Mouse (Mus musculus): ENCODE results near the gene Nploc4.

Nploc4 gene

DNA sequence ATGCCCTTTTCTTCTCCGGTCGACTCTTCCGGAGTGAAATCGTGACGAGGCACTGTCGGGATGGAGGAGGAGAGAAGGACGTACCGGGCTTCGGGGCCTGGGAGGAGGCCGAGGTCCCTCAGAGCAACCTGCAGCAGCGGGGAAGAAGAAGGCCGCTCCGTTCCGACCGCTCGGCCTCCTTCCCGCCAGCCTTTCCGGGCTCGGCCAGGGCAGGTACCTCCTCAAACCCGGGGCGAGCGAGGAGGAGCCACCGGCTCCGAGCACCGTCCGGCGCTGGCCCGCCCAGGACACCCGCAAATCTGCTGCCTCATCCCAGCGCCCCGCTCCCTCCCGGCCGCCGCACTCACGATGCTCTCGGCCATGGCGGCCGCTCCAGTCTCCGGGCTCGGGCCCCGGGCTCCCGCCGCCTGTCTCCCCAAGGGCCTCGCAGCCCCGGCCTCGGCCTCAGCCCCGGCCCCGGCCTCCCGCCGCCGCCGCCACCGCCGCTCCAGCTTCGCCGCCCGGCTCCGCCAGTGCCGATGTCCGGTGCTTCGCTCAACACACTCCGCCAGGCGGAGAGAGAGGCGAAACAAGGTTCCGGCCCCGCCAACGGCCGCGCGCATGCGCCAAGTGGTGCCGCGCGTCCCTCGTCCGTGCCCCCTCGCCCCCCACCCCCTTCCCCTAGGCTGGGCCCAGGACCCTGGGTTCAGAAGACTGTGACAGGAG is at the start of gene Nploc4:
Nploc4 (minus strand) TSS at position 557 of the 705 bp plus-strand sequence.
- peak; percentile 86 to 87 for DNase-seq (ENCODE audit: low spot score in 2 of 2)

DNA sequence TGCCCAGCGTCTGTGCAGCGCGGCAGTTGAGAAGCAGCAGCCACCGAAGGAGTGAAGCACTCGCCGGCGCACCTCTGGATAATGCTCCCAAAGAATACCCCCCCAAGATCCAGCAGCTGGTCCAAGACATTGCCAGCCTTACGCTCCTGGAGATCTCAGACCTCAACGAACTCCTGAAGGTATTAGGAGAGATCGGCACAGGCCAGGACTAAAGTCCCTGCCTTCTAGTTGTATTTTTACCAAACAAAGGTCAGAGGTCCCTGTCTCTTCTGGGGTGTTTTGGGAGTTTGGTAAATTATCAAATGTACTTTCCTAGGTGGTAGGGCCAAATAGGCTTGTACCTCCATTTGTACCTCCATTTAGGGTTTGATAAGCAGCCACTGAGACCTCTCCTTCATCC is 47.7 kb upstream of the Nploc4 start:
- DNase-seq (ENCODE audit: low spot score in 2 of 2) = no peak

DNA sequence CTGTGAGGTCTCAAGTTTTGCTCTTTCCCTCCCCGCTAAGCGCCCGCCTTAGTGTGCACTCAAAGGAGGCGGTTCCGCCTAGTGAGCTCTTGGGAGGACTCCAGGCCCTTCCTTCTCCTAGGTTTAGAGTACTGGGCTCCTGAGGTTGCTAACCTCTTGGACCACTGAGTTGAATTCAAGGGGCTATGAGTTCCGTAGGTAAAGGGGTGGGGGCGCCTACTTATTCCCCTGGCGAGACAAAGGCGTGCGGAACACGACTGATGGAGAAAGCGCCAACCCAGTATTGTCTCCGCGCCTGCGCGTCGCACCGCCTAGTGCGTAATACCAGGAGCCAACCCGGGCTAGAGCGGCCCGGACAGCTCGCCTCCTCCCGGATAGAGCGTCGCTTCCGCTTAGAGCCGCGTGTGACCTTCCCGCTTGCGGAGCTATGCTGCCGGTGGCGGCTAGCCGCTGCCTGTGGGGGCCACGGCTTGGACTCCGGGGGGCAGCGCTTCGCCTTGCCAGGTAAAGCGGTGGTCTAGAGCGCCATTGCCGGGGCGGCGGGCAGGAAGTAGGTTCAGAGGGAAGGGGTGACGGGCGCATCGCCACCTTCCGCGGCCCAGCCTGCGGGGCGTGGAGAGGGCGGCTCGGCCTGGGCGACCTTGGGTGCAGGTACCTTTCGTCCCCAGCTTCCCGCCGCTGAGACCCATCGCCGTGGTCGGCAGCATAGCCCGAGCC is 46.9 kb upstream of the Nploc4 start, which contains the start of gene Mrpl12:
Mrpl12 (plus strand) TSS at position 349 of the 717 bp plus-strand sequence.
- DNase-seq (ENCODE audit: low spot score in 2 of 2) = peak; percentile 92 to 93

DNA sequence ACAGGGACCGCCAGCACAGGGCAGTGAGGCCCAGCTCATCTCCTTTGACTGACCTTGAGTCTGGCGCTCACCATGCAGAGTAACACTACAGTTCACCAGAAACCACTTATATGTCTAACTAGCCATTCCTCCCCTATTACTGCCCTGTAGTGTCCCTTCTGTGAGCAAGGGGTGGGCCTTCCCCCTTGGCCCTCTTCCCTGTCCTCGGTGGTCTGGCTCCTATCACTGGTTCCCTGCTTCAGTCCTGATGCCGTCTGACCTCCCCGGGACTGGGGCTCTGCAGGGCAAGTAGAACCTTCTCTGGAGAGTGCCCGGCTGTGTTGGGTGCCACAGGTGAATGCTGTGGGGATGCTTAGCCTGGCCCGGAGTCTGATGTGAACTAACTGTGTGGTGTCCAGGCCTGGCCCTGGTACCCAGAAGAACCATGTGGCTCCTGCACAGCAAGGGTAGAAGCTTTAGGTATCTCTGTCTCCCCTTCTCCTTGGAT is 46.0 kb upstream of the Nploc4 start:
- no peak for DNase-seq (ENCODE audit: low spot score in 2 of 2)

DNA sequence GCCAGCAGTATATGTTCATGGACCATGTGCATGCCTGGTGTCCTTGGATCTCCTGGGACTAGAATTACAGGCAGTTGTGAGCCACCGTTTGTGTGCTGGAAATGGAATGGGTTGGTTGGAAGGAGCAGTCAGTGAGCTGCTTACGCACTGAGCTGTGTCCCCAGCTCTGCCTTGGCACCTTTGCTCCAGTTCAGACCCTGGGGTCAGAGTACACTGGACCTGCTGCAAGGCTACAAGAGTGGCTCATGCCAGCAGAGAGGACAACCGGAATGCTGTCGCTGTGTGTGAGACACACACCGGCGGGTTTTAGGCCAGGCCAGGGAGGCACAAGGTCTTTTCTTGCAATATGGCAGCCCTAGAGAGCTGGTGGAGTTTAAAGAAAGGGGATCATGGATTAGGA is 34.5 kb upstream of the Nploc4 start:
- no peak for DNase-seq (ENCODE audit: low spot score in 2 of 2)

DNA sequence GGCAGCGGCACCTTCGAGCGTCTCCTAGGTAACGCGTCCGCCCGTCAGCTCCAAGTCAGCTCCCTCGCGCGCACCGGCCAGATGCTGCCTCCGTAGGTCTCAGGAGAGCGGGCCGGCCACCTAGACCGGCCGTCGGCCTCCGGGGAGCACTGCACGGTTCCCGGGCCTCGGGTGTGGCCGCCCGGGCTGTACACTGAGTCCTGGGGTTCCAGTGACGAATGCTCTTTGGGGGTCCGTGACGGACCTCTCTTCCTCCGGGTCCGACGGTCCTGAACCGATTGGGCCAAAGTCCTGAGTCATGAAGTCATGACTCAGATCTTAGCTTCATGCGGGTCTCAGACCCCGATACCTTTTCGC is 30.2 kb upstream of the Nploc4 start:
- peak in 1 of 2 experiments; percentile 17 for DNase-seq (ENCODE audit: low spot score in 2 of 2)

DNA sequence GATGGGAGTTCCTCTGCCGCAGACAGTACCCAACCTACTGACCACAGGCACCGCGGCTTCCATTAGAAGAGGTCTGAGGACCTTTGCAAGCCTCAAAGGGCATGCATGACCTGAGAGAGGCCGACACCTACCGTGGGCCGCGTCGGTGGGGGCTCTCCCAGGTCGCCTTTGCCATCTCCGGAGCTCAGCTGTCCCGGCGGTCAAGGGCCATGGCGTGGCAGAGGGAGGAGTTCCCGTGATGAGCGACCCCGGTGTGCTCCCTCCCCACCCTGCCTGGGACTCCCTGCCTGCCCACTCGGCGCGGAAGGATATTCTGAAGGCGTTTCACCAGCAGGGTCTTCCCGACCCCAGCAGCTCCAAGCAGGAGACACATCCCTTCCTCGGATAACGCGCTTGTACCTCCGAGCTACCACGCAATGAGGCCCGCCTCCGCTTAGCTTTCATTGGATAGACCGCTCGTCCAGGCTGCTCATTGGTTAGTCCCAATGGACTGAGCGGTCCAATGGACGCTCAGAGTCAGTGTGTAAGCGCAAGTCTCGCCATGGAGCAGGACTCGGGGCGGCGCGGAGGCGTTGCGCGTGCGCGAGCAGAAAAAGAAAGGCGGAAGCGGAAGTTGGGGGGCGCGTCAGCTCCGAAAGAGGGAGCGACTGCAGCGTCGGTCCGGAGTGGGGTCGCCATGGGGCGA is 29.7 kb upstream of the Nploc4 start, which contains the start of gene Arl16:
Arl16 (minus strand) TSS at position 557 of the 685 bp plus-strand sequence.
- peak; percentile 94 to 95 for DNase-seq (ENCODE audit: low spot score in 2 of 2)

DNA sequence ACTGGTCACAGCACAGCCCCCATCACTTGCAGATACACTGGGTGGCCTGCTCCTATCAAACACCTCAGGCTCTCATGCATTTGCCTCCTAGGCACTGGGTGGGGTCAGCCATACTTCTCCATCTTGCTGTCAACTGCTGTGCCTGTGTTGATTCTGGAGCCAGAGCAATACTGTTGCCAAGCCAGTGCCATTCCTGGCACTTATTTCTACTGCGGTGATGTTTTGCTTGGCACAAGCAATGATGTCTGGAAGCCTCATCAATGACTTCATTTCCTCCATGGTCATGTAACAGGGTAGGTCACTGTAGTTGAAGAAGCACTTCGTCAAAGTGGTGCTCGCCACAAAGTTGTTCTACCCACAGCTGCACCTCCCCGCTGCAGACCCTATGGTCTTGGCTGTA is 28.0 kb upstream of the Nploc4 start:
- DNase-seq (ENCODE audit: low spot score in 2 of 2) = no peak

DNA sequence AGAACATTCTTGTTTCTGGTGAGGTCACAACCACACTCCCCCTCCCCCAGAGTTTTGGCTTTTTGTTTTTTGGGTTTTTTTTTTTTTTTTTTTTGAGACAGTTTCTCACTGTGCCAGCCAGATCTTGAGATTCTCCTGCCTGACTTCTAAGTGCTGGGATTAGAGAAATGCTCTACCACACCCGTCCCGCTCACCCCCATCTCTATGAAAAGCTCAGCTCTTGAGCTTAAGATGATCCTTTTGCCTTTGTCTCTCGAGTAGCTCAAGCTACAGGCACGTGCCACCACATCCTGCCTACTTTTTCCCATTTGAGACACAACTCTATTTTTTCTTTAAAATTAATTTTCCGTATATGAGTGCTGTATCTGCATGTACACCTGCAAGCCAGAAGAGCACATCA is 26.9 kb upstream of the Nploc4 start:
- DNase-seq (ENCODE audit: low spot score in 2 of 2) = no peak

DNA sequence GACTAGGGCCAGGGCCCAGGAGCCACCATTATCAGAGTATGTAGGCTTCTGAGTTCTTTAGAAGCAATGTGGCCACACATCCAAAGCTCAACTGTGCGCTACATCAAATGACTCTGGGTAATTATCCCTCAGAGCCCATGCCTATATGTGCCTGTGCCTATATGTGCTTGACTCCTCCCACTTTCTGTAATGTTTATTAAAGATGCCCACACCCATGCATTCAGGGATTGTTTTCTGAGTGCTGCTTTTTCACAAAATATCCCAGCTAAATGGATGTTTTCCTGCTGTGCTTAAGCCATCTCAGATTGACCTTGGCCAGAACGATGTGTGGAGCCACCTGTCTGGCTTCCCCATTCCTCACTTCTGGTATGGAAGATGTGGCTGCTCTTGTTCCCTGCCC is 26.0 kb upstream of the Nploc4 start:
- no peak for DNase-seq (ENCODE audit: low spot score in 2 of 2)

DNA sequence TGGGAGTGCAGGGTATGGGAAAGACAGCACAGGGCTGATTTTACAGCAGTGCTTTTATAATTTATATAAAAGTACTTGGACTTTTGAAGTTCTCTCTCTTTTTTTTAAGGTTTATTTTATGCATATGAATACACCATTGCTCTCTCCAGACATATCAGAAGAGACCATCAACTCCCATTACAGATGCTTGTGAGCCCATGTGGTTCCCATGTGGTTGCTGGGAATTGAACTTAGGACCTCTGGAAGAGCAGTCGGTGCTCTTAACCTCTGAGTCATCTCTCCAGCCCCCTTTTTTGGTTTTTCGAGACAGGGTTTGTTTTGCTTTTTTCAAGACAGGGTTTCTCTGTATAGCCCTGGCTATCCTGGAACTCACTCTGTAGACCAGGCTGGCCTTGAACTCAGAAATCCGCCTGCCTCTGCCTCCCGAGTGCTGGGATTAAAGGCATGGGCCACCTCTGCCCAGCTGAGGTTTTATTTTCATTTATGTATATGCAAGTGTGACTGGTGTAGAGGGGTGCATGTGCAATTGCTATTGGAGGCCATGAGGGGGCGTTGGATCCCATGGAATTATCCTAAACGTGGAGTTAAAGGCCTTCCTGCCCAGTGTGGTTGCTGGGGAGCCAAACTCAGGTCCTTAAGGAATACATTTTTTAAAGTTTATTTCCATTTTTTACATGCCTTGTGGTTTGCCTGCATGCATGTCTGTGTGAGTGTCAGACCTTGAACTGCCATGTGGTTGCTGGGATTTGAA is 21.5 kb upstream of the Nploc4 start:
- no peak for DNase-seq (ENCODE audit: low spot score in 2 of 2)

DNA sequence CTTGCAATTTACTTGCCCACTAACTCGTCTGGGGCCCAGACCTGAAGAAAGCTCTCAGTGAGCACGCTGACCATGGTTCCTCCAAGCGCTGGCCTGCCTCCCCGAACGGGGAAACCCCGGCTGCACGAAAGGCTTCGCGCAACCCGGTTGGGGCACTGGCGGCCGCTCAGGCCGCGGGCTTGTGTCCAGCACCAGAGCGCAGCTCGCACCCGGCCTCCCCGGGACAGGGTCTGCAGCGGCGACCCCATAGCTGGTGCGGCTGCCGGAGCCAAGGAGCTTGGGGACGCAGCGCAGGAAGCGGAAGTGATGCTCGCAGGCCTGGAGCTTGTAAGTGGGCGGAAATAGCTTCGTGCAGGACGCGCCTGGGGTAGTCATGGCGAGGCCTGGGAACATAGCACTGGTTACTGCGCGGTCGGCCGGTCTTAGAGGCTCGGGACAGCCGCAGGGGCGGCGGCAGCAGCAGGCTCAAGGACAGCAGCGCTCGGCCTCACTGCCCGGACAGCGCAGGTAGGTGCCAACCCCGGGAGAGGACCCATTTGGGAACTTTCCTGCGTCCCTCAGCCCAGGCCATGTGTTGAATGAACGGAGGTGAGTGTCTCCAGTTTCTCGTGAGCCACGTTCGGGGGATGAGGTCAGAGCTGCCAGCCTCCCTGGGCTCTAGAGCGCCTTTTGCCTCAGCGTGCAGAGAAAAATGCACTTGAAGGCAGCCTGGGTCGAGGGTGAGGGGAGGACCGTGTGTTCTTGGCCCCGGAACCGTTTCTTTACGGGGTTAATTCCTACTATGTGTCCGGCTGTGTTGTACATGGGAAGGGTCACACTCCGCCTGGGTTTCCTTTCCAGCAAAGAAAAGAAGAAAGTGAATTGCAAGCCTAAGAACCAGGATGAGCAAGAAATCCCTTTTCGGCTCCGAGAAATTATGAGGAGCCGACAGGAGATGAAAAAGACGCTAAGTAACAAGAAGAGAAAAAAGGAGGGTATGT is 20.6 kb upstream of the Nploc4 start, which contains the start of the genes Oxld1 and Ccdc137:
Oxld1 (minus strand) TSS at position 297 of the 980 bp plus-strand sequence.
Ccdc137 (plus strand) TSS at position 344 of the 980 bp plus-strand sequence.
- peak; percentile 79 for DNase-seq (ENCODE audit: low spot score in 2 of 2)

DNA sequence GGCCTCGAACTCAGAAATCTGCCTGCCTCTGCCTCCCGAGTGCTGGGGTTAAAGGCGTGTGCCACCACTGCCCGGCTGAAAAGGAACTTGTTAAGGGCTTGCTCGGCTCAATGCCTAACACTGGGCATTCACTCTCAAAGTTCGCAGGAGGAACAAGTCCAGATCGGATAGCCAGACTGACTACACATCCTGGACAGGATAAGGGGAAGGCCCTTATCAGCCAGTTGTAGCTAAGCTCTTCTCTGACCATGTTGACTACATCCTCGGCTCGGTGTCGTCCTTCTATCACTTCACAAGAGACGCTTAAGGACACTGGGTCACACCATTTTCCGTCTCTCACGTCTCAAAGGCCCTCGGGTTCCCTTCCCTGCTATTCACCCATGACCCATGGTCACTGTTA is 19.9 kb upstream of the Nploc4 start:
- no peak for DNase-seq (ENCODE audit: low spot score in 2 of 2)

DNA sequence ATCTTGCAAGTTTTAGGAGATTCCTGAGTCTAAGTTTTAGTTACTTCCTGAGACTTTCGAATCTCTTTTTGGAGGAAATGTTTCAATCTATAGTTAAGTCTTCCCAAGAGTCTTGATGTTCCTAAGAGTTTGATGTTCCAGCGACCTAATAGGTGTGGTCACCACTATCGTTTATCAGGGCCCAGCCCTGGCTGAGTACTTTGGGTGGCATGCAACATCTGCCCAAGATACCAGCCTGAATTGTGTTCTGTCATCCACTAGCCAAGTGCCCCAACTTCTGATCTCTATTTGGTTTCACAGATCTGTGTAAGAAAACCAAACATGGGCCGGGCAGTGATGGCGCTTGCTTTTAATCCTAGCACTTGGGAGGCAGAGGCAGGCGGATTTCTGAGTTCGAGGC is 17.9 kb upstream of the Nploc4 start:
- no peak for DNase-seq (ENCODE audit: low spot score in 2 of 2)

DNA sequence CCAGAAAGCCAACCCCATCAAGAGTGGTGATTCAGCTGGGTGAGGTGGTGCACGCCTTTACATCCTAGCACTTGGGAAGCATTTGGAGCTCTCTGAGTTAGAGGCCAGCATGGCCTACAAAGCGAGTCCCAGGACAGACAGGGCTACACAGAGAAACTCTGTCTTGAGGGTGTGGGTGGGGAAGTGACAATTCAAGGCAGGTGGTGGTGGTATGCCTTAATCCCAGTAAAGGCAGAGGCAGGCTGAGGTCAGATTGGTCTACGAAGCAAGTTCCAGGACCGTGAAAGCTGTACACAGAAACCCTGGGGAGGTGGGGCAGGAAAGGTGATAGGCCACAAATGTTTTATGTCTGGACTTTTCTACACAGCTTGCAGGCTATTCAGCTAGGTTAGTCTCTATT is 17.5 kb upstream of the Nploc4 start:
- no peak for DNase-seq (ENCODE audit: low spot score in 2 of 2)

DNA sequence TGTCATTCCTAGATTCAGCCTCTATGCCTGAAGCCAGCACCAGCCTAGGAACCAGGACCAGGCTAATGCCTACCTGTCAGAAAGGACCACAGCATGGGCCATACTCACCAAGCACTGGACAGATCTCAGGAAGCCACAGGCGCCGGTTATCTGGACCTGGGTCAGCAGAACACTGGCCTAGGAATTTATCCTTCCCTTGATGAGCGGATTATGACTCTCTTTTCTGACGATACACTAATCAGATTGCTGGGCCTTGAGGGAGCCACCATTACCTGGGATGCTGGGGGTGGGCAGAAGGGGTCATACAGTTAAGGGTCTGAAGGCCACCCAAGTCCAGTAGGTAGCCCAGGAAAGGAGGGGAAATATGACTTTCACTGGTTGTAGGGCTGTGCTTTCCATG is 15.8 kb upstream of the Nploc4 start, which contains the start of gene Pde6g:
Pde6g (minus strand) TSS at position 195 of the 400 bp plus-strand sequence.
- no peak for DNase-seq (ENCODE audit: low spot score in 2 of 2)

DNA sequence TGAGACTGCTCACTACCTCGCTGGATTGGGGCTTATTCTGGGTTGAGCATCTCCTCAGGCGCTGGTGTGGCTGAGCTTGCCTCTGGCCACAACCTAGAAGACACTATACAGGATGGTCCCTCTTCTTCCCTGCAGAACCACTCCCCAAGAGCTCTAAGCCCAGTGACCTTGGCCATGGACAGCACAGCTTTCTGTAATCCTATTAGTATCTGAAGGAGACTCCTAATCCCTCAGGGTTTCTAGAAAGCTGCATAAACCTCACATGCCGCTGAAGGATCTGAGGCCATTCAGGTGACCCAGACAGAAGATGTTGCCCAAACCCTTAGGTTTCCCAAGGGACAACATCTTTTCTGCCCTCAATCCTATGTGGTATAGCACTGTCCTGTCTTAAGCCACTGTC is 14.7 kb upstream of the Nploc4 start:
- DNase-seq (ENCODE audit: low spot score in 2 of 2) = no peak

DNA sequence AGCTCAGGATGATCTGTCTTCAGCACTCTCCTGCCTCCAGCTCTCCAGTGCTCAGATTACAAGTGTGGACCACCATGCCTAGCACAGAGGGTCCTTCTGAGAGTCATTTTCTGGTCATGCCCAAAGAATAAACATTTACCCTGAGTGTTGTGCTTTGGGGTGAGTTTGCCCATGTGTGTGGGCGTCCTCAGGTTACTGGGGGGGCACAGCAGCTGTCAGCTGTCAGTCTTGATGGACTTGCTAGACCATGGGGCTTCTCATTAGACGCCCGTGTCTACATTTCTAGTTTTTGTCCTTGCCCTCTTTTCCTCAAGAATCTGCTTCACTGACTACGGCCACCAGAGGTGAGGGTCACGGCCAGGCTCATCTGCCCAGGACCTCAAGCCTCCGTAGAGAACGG is 9.7 kb upstream of the Nploc4 start:
- DNase-seq (ENCODE audit: low spot score in 2 of 2) = no peak

DNA sequence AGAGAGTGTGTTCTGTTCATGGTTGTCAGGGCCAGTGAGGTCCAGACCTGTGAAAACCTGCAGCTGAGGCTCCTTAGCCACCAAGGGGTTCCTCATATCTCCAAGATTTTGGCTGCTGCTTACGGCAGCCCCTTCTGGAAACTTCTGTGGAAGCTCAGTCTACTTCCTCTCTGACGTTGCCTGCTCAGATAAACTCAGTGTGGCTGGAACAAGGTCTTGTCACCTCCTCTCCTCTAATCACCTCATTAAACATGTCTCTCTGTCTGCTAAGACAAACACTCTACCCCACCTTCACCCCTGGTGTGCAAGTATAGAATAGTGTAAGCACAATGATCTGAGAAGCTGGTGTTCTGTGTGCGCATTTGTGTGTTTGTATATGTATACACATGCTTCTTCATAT is 8.0 kb upstream of the Nploc4 start:
- no peak for DNase-seq (ENCODE audit: low spot score in 2 of 2)

DNA sequence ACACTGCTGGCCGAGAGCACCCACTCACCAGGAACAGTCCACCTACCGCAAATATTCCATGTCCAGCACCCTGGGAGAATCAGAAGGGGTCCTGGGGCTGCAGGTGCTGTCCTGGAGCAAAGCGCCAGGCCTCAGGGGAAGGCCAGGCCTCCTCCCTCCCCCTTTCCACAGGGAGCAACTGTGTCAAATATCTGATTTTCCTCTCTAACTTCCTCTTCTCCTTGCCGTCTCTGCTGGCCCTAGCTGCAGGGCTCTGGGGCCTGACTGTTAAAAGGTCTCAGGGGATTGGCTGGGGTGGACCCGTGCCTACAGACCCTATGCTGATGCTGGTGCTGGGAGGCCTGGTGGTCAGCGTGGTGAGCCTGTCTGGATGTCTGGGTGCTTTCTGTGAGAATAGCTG is 6.6 kb upstream of the Nploc4 start:
- no peak for DNase-seq (ENCODE audit: low spot score in 2 of 2)
